Mouse (Mus musculus): ENCODE results near the gene Ucp1.

DNA sequence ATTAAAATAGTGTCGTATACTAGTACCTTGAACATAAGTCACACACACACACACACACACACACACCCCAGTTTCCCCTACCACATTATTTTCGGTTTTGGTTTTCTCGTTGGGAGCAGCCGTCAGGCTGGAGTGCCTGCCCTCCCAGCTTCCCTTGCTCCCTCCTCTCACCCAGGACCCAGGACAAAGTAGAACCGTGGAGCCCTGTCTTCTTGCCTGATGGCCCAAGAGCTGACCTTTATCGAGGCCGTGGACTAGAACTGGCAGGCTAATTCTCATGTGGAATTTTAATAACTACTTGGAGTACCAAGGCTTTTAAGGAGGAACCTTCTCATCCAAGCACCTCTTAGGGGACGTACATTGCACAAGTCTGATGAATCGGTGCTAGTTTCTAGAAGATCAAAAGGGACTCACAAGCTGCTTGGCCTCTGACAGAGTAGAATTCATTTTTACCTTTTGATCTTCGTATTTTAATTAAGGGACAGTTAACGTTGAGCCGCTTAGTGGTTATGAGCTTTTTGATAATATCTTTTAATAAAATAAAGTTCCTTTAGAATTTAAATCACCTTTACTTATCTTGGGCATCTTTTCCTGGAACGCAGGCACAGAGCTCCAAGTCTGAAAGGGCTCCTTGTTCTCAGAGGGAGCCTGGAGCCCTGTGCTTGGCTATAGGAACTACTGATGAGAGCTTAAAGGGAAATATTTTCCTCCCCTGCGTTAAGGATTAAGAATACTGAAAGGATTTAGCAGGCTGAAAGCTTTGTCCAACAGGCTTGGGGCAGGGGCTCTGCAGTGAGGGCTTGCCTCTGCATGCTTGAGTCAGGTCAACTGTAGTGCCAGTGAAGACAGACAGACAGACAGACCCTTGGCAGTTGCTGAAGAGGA, 38.5 kb upstream of the Ucp1 start:
- TF ChIP-seq CTCF (IDR thresholded peaks at IDR 0.05; ENCODE audit: extremely low read depth, insufficient read length, insufficient replicate concordance, low read depth, low read length) (no peak), POLR2A (IDR thresholded peaks at IDR 0.05; ENCODE audit: low read depth, low read length) (no peak)

Measured in small intestine, adult 2 months (tissue).